Mouse (Mus musculus): Measurements from ENCODE around the gene Cyb5r2. TPM values are rescaled to one million over a fixed set of nuclear protein-coding genes. Genes with fewer than 3 reads are reported as not detected.

Gene Cyb5r2
- not detected for total RNA-seq (2023)

DNA sequence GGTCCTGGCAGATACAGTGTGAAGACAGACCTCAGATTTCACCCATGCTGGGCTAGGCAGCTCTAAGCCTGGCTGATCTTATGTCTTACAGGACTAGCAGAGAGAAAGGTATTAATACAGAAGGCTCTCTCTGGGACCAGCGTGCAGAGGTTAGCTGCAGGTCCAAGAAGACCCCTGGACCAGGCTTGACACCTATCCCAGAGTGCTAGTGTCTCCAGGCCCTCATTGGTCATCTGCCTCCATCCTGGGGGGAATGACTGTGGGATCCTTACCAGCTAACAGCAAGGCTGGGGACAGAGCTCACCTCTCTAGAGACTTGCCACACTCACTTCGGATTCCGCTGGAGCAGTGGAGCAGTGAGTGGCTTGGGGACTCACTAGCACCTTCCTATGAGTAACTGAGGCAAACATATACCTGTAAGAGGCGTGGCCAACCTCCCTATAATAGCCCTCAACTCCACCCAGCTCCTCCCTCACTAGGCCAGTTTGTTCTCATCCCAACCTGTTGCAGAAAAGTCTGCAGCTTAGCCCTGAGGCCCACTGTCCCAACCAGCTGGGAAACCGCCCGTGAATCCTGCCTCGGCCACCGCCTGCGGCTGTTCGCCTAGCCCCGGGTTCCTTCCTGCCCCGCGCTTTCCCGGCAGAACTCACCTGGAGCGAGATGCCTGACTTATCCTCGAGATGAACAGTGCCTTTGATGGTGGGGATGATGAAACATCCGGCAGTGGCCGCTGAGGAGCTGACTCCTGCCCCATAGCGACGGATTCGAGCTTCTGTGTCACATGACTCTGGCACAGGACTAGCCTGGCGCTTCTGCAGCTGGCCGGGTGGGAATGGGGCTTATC lies at the start of gene Cyb5r2:
Gene Cyb5r2, minus strand, starts transcription at position 725 of the 844 bp plus-strand sequence.

GRCm38 (mm10) chr7:107801108-107801507 lies 43.3 kb upstream of the Cyb5r2 start, which contains the start of gene Ovch2:
TSS of gene Ovch2 (minus strand) at chr7:107801208.

Other genes starting within 250 kb of the Cyb5r2 start
- gene Olfml1, start 190.6 kb downstream of the Cyb5r2 start, total RNA-seq (2023): not detected
- gene Ppfibp2, start 162.8 kb downstream of the Cyb5r2 start, total RNA-seq (2023): 10 to 100 TPM; 35.0 to 38.0 TPM
- gene 5330417H12Rik, start 132.9 kb downstream of the Cyb5r2 start, total RNA-seq (2023): not detected
- gene Ovch2, start 43.2 kb upstream of the Cyb5r2 start, total RNA-seq (2023): not detected
- gene Olfr467, start 54.2 kb upstream of the Cyb5r2 start, total RNA-seq (2023): not detected
- gene Olfr469, start 67.5 kb upstream of the Cyb5r2 start, total RNA-seq (2023): not detected
- gene Olfr470, start 89.5 kb upstream of the Cyb5r2 start, total RNA-seq (2023): not detected
- gene Olfr472, start 139.9 kb upstream of the Cyb5r2 start, total RNA-seq (2023): under 1 TPM in 1 of 2 experiments, not detected in 1; 0.08 TPM
- not detected for gene Olfr473, start 172.4 kb upstream of the Cyb5r2 start, total RNA-seq (2023)
- not detected for gene Olfr474, start 196.6 kb upstream of the Cyb5r2 start, total RNA-seq (2023)
- not detected for gene Olfr476, start 206.8 kb upstream of the Cyb5r2 start, total RNA-seq (2023)
- gene Olfr477, start 228.7 kb upstream of the Cyb5r2 start, total RNA-seq (2023): not detected